Mouse (Mus musculus) cerebellum, postnatal 25 days (tissue): ENCODE data around the gene Nrap.
"Not testable (repeated sequence)": the region's sequence is repeated elsewhere in the genome, so short reads cannot be mapped to it uniquely, and the experiment has no call there.

Experiments used
- DNase-seq, 2 experiments: peaks; one replicate each; pipeline ENCODE4 v3.0.0; 2021; ENCODE audit warnings: mixed read lengths in 2 of 2

Nrap gene

GRCm38 (mm10) chr19:56358890-56359289 is 30.9 kb downstream of the Nrap start:
- DNase-seq, result no peak

- not testable (repeated sequence) for DNase-seq
Measured at GRCm38 (mm10) chr19:56357374-56357708, 32.5 kb downstream of the Nrap start.

- peak; percentile 35 to 72 for DNase-seq
Measured at GRCm38 (mm10) chr19:56356480-56357373, 33.1 kb downstream of the Nrap start.

- DNase-seq, result no peak
Measured at GRCm38 (mm10) chr19:56355201-56355600, 34.6 kb downstream of the Nrap start.

- DNase-seq, result no peak
Measured at GRCm38 (mm10) chr19:56353689-56354088, 36.1 kb downstream of the Nrap start.

GRCm38 (mm10) chr19:56349295-56349694 is 40.5 kb downstream of the Nrap start:
- no peak for DNase-seq

GRCm38 (mm10) chr19:56346750-56347149 is 43.1 kb downstream of the Nrap start:
- DNase-seq, result no peak

- no peak for DNase-seq
Measured at GRCm38 (mm10) chr19:56346016-56346415, 43.8 kb downstream of the Nrap start.

GRCm38 (mm10) chr19:56343869-56344563 is 45.8 kb downstream of the Nrap start:
- peak in 1 of 2 experiments; percentile 15 for DNase-seq

- peak; percentile 54 to 69 for DNase-seq
Measured at GRCm38 (mm10) chr19:56342006-56342405, 47.8 kb downstream of the Nrap start.

- DNase-seq, result no peak
Measured at GRCm38 (mm10) chr19:56336826-56337225, 53.0 kb downstream of the Nrap start.

GRCm38 (mm10) chr19:56336321-56336720 is 53.5 kb downstream of the Nrap start:
- no peak for DNase-seq

GRCm38 (mm10) chr19:56326243-56326855 is 63.5 kb downstream of the Nrap start:
- DNase-seq, result no peak

GRCm38 (mm10) chr19:56325676-56326075 is 64.2 kb downstream of the Nrap start:
- no peak for DNase-seq

GRCm38 (mm10) chr19:56321303-56321920 is 68.4 kb downstream of the Nrap start:
- no peak for DNase-seq

- DNase-seq, result no peak
Measured at GRCm38 (mm10) chr19:56320186-56320860, 69.5 kb downstream of the Nrap start.

GRCm38 (mm10) chr19:56319629-56320028 is 70.2 kb downstream of the Nrap start:
- DNase-seq, result no peak

GRCm38 (mm10) chr19:56319219-56319618 is 70.6 kb downstream of the Nrap start:
- no peak for DNase-seq

- DNase-seq, result no peak
Measured at GRCm38 (mm10) chr19:56316531-56316930, 73.3 kb downstream of the Nrap start.

GRCm38 (mm10) chr19:56300835-56301234 is 89.0 kb downstream of the Nrap start:
- DNase-seq, result peak in 1 of 2 experiments; percentile 21

GRCm38 (mm10) chr19:56297264-56297663 is 92.6 kb downstream of the Nrap start:
- no peak for DNase-seq

GRCm38 (mm10) chr19:56296668-56297067 is 93.2 kb downstream of the Nrap start:
- DNase-seq, result no peak
